Mouse (Mus musculus): ENCODE data around the gene Pcbp2.

- TF ChIP-seq CTCF (IDR thresholded peaks at IDR 0.05; ENCODE audit: borderline replicate concordance, insufficient read depth, low read depth, low read length) (no peak), POLR2A (IDR thresholded peaks at IDR 0.05; ENCODE audit: borderline replicate concordance, insufficient read depth, low read length) (no peak)
Observed at GRCm38 (mm10) chr15:102487664-102488063, 17.3 kb downstream of the Pcbp2 start.
